Mouse (Mus musculus): ENCODE data around the gene Adamtsl1. TPM values are rescaled to one million over a fixed set of nuclear protein-coding genes. Genes with fewer than 3 reads are reported as not detected.

Adamtsl1 gene
- polyA plus RNA-seq, 1 experiment: 0.48 TPM

DNA sequence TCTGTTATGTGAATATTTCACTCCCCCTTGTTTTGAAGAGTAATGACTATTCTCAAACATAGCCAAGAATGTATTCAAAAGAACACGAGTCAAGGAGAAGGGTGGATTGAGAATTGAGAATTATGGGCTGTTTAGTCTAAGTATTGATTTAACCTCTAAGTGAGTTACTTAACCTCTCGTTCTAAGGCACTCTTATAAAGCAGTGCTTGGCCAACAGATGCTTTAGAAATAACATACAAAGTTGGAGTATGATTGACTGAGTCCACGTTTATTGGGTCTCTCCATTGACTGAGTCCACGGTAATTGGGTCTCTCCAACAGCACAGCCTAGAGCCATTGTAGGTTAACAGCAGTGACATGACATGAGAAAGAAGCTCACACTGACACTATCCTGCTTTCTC is 226.5 kb downstream of the Adamtsl1 start:
- no peak for TF ChIP-seq USF1 (IDR thresholded peaks at IDR 0.05; ENCODE audit: low read depth)
- no peak for TF ChIP-seq MYOD1 (IDR thresholded peaks at IDR 0.05; ENCODE audit: control insufficient read depth, insufficient read length, low read depth)
- no peak for TF ChIP-seq FOSL1 (IDR thresholded peaks at IDR 0.05; ENCODE audit: insufficient read depth, low read length, poor library complexity, severe bottlenecking)
- no peak for TF ChIP-seq MYOG (IDR thresholded peaks at IDR 0.05; ENCODE audit: control insufficient read depth, extremely low read depth, insufficient read length)
- TF ChIP-seq MAX (IDR thresholded peaks at IDR 0.05): no peak
- TF ChIP-seq CTCF (IDR thresholded peaks at IDR 0.05; ENCODE audit: control insufficient read depth, insufficient read depth, insufficient read length): no peak
- TF ChIP-seq CEBPB (IDR thresholded peaks at IDR 0.05; ENCODE audit: low read depth): no peak
- no peaks in the 10 kb centered on the region for H3K27me3 ChIP-seq (ENCODE audit: control insufficient read depth, insufficient read depth, insufficient read length)
- H3K79me3 ChIP-seq (ENCODE audit: low read depth): no peaks in the 10 kb centered on the region
- no peak overlapping the region for H3K4me3 ChIP-seq (ENCODE audit: insufficient read depth, poor library complexity, severe bottlenecking)
- no peaks in the 10 kb centered on the region for H3K79me2 ChIP-seq (ENCODE audit: control insufficient read depth, insufficient read depth)
- H3ac ChIP-seq (ENCODE audit: control insufficient read depth, insufficient read length, low read depth): no peak overlapping the region
- no peaks in the 10 kb centered on the region for H3K36me3 ChIP-seq (ENCODE audit: control insufficient read depth, insufficient read depth)

DNA sequence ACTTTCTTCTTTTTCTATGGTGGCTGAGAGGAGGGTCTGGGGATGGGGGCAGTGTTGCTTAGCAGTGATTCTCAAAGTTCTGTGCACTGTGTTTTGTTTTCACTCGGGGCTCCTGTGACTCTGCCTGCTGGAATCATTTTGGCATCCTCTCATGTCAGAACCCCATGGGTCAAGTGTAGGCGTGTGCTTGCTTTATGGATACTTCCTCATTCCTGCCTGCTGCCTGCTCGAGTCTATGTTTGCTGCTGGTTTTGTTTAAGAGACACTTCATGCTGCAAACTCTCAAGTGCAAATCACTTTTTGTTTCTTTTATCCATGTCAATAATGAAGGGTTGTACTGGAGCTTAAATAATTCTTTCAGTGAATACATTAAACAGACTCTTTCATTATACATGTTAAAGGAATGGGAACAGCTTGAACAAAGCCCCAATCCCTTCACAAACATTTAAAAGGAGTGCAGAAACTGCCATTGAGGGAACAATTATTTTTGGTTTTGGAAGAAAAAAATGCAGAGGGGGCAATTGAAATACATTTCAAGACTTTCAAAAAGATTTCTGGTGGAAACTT is 227.9 kb downstream of the Adamtsl1 start:
- no peaks in the 10 kb centered on the region for H3K79me3 ChIP-seq (ENCODE audit: low read depth)
- TF ChIP-seq MYOG (IDR thresholded peaks at IDR 0.05; ENCODE audit: control insufficient read depth, extremely low read depth, insufficient read length): no peak
- TF ChIP-seq MAX (IDR thresholded peaks at IDR 0.05): no peak
- no peak for TF ChIP-seq MYOD1 (IDR thresholded peaks at IDR 0.05; ENCODE audit: control insufficient read depth, insufficient read length, low read depth)
- no peak for TF ChIP-seq FOSL1 (IDR thresholded peaks at IDR 0.05; ENCODE audit: insufficient read depth, low read length, poor library complexity, severe bottlenecking)
- no peak for TF ChIP-seq CTCF (IDR thresholded peaks at IDR 0.05; ENCODE audit: control insufficient read depth, insufficient read depth, insufficient read length)
- no peak for TF ChIP-seq USF1 (IDR thresholded peaks at IDR 0.05; ENCODE audit: low read depth)
- no peak for TF ChIP-seq CEBPB (IDR thresholded peaks at IDR 0.05; ENCODE audit: low read depth)
- H3ac ChIP-seq (ENCODE audit: control insufficient read depth, insufficient read length, low read depth): no peak overlapping the region
- H3K27me3 ChIP-seq (ENCODE audit: control insufficient read depth, insufficient read depth, insufficient read length): no peaks in the 10 kb centered on the region
- no peaks in the 10 kb centered on the region for H3K79me2 ChIP-seq (ENCODE audit: control insufficient read depth, insufficient read depth)
- no peaks in the 10 kb centered on the region for H3K36me3 ChIP-seq (ENCODE audit: control insufficient read depth, insufficient read depth)
- no peak overlapping the region for H3K4me3 ChIP-seq (ENCODE audit: insufficient read depth, poor library complexity, severe bottlenecking)

DNA sequence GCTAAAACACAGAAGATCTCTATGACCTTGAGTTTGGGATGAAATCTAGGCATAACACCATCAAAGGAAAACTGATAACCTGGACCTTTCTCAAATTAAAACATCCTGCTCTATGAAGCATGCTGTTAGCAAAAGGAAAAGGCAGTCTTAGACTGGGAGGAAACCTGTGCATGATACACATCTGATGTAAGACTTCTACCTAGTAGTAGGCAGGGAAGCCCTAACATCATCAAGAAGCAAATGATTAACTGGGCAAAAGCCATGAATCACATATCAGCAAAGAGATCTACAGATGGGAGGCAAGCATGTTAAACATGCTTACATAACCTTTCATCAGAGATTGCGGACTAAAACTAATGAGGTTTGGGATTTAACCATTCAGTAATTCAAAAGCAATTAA is 229.5 kb downstream of the Adamtsl1 start:
- Histone ChIP-seq H3K4me3 (ENCODE audit: insufficient read depth, poor library complexity, severe bottlenecking) (no peak overlapping the region), H3ac (ENCODE audit: control insufficient read depth, insufficient read length, low read depth) (no peak overlapping the region), H3K27me3 (ENCODE audit: control insufficient read depth, insufficient read depth, insufficient read length) (no peaks in the 10 kb centered on the region), H3K79me2 (ENCODE audit: control insufficient read depth, insufficient read depth) (no peaks in the 10 kb centered on the region), H3K79me3 (ENCODE audit: low read depth) (no peaks in the 10 kb centered on the region), H3K36me3 (ENCODE audit: control insufficient read depth, insufficient read depth) (no peaks in the 10 kb centered on the region)
- TF ChIP-seq MYOD1 (IDR thresholded peaks at IDR 0.05; ENCODE audit: control insufficient read depth, insufficient read length, low read depth) (no peak), CTCF (IDR thresholded peaks at IDR 0.05; ENCODE audit: control insufficient read depth, insufficient read depth, insufficient read length) (no peak), MYOG (IDR thresholded peaks at IDR 0.05; ENCODE audit: control insufficient read depth, extremely low read depth, insufficient read length) (no peak), MAX (IDR thresholded peaks at IDR 0.05) (no peak), USF1 (IDR thresholded peaks at IDR 0.05; ENCODE audit: low read depth) (no peak), CEBPB (IDR thresholded peaks at IDR 0.05; ENCODE audit: low read depth) (no peak), FOSL1 (IDR thresholded peaks at IDR 0.05; ENCODE audit: insufficient read depth, low read length, poor library complexity, severe bottlenecking) (no peak)

DNA sequence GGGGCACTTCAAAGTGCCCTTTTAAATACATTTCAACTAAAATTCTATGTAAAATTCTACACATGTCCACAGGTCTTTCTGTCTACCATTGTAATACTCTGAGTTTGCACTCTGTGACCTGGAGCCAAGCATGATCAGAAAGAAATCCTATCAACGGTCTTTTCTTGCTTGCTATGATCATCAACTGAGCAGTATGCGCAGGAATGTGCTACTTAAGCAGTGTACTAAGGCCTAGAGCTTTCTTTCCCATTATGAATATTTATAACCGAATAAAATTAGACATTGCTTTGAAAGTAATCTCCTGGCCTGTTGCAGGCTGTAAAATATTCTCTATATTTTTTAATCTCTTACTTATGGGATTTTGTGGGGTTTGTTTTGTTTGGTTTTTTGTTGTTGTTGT is 248.7 kb downstream of the Adamtsl1 start:
- no peak for TF ChIP-seq CTCF (IDR thresholded peaks at IDR 0.05; ENCODE audit: control insufficient read depth, insufficient read depth, insufficient read length)
- TF ChIP-seq MYOD1 (IDR thresholded peaks at IDR 0.05; ENCODE audit: control insufficient read depth, insufficient read length, low read depth): no peak
- TF ChIP-seq FOSL1 (IDR thresholded peaks at IDR 0.05; ENCODE audit: insufficient read depth, low read length, poor library complexity, severe bottlenecking): no peak
- no peak for TF ChIP-seq MAX (IDR thresholded peaks at IDR 0.05)
- TF ChIP-seq USF1 (IDR thresholded peaks at IDR 0.05; ENCODE audit: low read depth): no peak
- no peak for TF ChIP-seq MYOG (IDR thresholded peaks at IDR 0.05; ENCODE audit: control insufficient read depth, extremely low read depth, insufficient read length)
- TF ChIP-seq CEBPB (IDR thresholded peaks at IDR 0.05; ENCODE audit: low read depth): no peak
- Histone ChIP-seq H3ac (ENCODE audit: control insufficient read depth, insufficient read length, low read depth) (no peak overlapping the region), H3K36me3 (ENCODE audit: control insufficient read depth, insufficient read depth) (no peaks in the 10 kb centered on the region), H3K4me3 (ENCODE audit: insufficient read depth, poor library complexity, severe bottlenecking) (no peak overlapping the region), H3K79me3 (ENCODE audit: low read depth) (no peaks in the 10 kb centered on the region), H3K27me3 (ENCODE audit: control insufficient read depth, insufficient read depth, insufficient read length) (no peaks in the 10 kb centered on the region), H3K79me2 (ENCODE audit: control insufficient read depth, insufficient read depth) (no peaks in the 10 kb centered on the region)

DNA sequence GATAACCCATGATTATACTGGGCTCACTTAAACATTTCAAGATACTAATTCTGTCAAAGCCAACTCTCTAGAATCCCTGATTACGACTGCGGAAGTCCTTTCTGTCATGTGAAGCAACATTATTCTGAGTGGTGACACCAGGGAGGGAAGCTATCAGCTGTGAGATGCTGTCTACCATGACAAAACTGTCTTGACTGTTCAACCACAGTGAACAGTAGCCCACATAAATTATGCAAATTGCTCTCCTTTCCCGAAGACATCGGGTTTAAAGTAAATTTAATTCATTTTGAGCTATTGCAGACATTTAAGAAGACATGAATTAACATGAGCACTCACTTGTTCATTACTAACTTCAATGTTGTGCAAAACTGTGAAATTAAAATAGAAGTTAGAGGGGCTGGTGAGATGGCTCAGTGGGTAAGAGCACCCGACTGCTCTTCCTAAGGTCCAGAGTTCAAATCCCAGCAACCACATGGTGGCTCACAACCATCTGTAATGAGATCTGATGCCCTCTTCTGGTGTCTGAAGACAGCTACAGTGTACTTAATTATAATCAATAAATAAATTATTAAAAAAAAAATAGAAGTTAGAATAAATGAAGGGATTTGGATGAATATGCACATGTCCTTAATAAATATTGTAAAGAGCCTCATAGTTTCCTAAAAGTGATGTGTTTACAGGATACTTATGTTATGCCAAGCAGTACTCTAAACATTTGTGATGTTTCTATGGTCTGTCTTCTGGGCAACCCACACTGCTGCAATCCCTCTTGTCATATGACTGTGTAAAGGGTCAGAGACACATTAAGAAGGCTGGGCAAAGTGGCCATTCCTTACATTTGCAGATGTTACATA is 249.4 kb downstream of the Adamtsl1 start:
- no peak overlapping the region for H3ac ChIP-seq (ENCODE audit: control insufficient read depth, insufficient read length, low read depth)
- no peaks in the 10 kb centered on the region for H3K36me3 ChIP-seq (ENCODE audit: control insufficient read depth, insufficient read depth)
- no peaks in the 10 kb centered on the region for H3K27me3 ChIP-seq (ENCODE audit: control insufficient read depth, insufficient read depth, insufficient read length)
- H3K79me2 ChIP-seq (ENCODE audit: control insufficient read depth, insufficient read depth): no peaks in the 10 kb centered on the region
- TF ChIP-seq USF1 (IDR thresholded peaks at IDR 0.05; ENCODE audit: low read depth): no peak
- no peak for TF ChIP-seq CEBPB (IDR thresholded peaks at IDR 0.05; ENCODE audit: low read depth)
- TF ChIP-seq CTCF (IDR thresholded peaks at IDR 0.05; ENCODE audit: control insufficient read depth, insufficient read depth, insufficient read length): no peak
- H3K79me3 ChIP-seq (ENCODE audit: low read depth): no peaks in the 10 kb centered on the region
- H3K4me3 ChIP-seq (ENCODE audit: insufficient read depth, poor library complexity, severe bottlenecking): no peak overlapping the region
